Mouse (Mus musculus): Measurements from ENCODE around the gene Pld5.

DNA sequence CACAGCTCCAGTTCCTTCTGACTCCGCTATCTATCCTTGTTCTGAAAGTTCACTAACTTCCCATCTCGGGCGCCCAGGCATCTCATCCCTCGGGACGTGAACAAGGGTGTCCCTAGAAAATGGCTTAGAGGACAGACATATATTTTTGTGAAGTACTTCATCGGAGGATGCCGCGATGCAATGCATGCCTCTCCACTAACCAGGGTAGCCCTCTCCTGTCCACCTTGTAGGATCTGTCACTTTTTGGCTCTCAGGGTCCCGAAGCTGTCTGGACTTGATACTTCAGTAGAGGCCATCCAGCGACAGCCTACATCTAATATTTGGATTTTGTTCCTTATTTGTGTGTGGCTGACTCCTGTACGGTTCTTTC, 484 bp upstream of the Pld5 start:
- TF ChIP-seq CTCF (IDR thresholded peaks at IDR 0.05; ENCODE audit: borderline replicate concordance, extremely low read depth, insufficient read depth, insufficient read length) (no peak), POLR2A (IDR thresholded peaks at IDR 0.05; ENCODE audit: borderline replicate concordance, extremely low read depth, insufficient read depth, insufficient read length, poor library complexity, severe bottlenecking) (no peak)

Data from brain, embryonic 14.5 days (tissue).